Mouse (Mus musculus) thymus, adult 2 months (tissue): ENCODE data around the gene Stat3. TPM values are rescaled to one million over a fixed set of nuclear protein-coding genes. Genes with fewer than 3 reads are reported as not detected.
A peak's percentile ranks its signal among the peaks of the same experiment; 100 is the strongest.

Experiments used
- DNase-seq: peaks from one replicate; pipeline ENCODE4 v3.0.0; 2021
- H3K27ac ChIP-seq: fragments of 200-500 bp; 2 replicates; pipeline ENCODE4 v1.5.1; 2012; ENCODE audit warnings: low read length, control low read depth; ENCODE audit not compliant: control insufficient read depth, insufficient read depth
- H3K27me3 ChIP-seq: fragments of 200-500 bp; 2 replicates; pipeline ENCODE4 v1.6.1; 2012; ENCODE audit warnings: mild to moderate bottlenecking, low read length, moderate library complexity, mixed read lengths; ENCODE audit not compliant: control insufficient read depth, insufficient read depth
- H3K36me3 ChIP-seq: fragments of 200-500 bp; 2 replicates; pipeline ENCODE4 v1.6.1; 2012; ENCODE audit warnings: mild to moderate bottlenecking, low read length, moderate library complexity; ENCODE audit not compliant: control insufficient read depth, insufficient read depth
- H3K4me1 ChIP-seq: fragments of 200-500 bp; replicated peaks from 2 replicates; pipeline ENCODE4 v1.6.1; 2012; ENCODE audit warnings: low read length; ENCODE audit not compliant: control insufficient read depth, insufficient read depth
- H3K4me3 ChIP-seq: fragments of 200-500 bp; 2 replicates; pipeline ENCODE4 v1.5.1; 2012; ENCODE audit warnings: mild to moderate bottlenecking, low read length, control low read depth, moderate library complexity; ENCODE audit not compliant: control insufficient read depth, insufficient read depth
- CTCF ChIP-seq: fragments of 200-500 bp; IDR thresholded peaks from 2 replicates; pipeline ENCODE4 v1.5.1; 2012; ENCODE audit warnings: mild to moderate bottlenecking, control low read depth, low read length, moderate library complexity, borderline replicate concordance; ENCODE audit not compliant: control insufficient read depth, poor library complexity, insufficient read depth; ENCODE audit errors: extremely low read depth
- POLR2A ChIP-seq: fragments of 200-500 bp; IDR thresholded peaks from 2 replicates; pipeline ENCODE4 v1.6.1; 2012; ENCODE audit warnings: mild to moderate bottlenecking, low read length, control low read depth, moderate library complexity; ENCODE audit not compliant: control insufficient read depth, poor library complexity, insufficient read depth; ENCODE audit errors: extremely low read depth
- WGBS: fragments of 180-500 bp; shearing (Covaris S2); methylation state at CpG from one replicate; pipeline ENCODE4 v1.1.7; 2018; 5-methylcytosine and 5-hydroxymethylcytosine counted together
- polyA plus RNA-seq: library from polyadenylated mRNA; depleted of rRNA; stranded (reverse); fragments of >200 nt; gene quantifications from 2 replicates; pipeline ENCODE4 v1.2.3, GENCODE M21; 2012

The Stat3 gene
- polyA plus RNA-seq, 1 experiment = 147 TPM

DNA sequence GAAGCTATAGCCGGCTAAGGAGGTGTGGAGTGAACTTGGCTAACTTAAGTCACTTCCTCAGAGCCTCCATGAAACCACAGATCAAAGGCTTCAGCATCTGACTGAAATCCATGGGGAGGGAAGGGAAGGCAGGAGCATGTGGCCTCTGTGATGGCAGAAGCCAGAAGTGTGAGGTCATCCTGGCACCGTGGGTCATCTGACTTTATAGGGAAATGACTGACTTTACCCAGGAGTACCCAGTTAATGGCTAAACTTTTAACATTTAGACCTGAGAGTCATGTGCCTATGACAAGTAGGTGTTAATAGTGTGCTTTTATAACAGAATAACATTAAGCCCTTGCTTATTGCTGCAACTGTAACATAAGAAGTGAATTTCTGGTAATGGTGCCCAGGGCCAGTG is 31.2 kb downstream of the Stat3 start:
- peaks cover 60% of the 10 kb centered on the region for H3K36me3 ChIP-seq
- no peak for DNase-seq
- no peak overlapping the region for H3K4me3 ChIP-seq
- 92% methylated on average over 2 of the region's 2 CpGs for WGBS
- no peak for TF ChIP-seq CTCF
- TF ChIP-seq POLR2A = no peak
- no peaks in the 10 kb centered on the region for H3K27me3 ChIP-seq
- H3K4me1 ChIP-seq = no peaks in the 10 kb centered on the region
- H3K27ac ChIP-seq = no peak overlapping the region

GRCm38 (mm10) chr11:100906885-100907284 is 32.5 kb downstream of the Stat3 start:
- 92% methylated on average over 4 of the region's 4 CpGs for WGBS
- Histone ChIP-seq H3K27me3 (no peaks in the 10 kb centered on the region), H3K36me3 (peaks cover 71% of the 10 kb centered on the region), H3K27ac (no peak overlapping the region), H3K4me3 (no peak overlapping the region), H3K4me1 (no peaks in the 10 kb centered on the region)
- DNase-seq = no peak
- TF ChIP-seq POLR2A (no peak), CTCF (no peak)

- WGBS = 50% methylated on average over 1 of the region's 1 CpGs
- Histone ChIP-seq H3K36me3 (peaks cover 80% of the 10 kb centered on the region), H3K27me3 (no peaks in the 10 kb centered on the region), H3K4me3 (no peak overlapping the region), H3K27ac (no peak overlapping the region), H3K4me1 (no peaks in the 10 kb centered on the region)
- no peak for DNase-seq
- no peak for TF ChIP-seq CTCF
- TF ChIP-seq POLR2A = no peak
Observed at GRCm38 (mm10) chr11:100905929-100906328, 33.4 kb downstream of the Stat3 start.

GRCm38 (mm10) chr11:100904580-100905351 is 34.6 kb downstream of the Stat3 start:
- H3K27me3 ChIP-seq = no peaks in the 10 kb centered on the region
- no peak overlapping the region for H3K27ac ChIP-seq
- TF ChIP-seq CTCF = no peak
- no peak for TF ChIP-seq POLR2A
- peaks cover 80% of the 10 kb centered on the region for H3K36me3 ChIP-seq
- no peak for DNase-seq
- 86% methylated on average over 18 of the region's 20 CpGs for WGBS
- H3K4me3 ChIP-seq = no peak overlapping the region
- no peaks in the 10 kb centered on the region for H3K4me1 ChIP-seq

DNA sequence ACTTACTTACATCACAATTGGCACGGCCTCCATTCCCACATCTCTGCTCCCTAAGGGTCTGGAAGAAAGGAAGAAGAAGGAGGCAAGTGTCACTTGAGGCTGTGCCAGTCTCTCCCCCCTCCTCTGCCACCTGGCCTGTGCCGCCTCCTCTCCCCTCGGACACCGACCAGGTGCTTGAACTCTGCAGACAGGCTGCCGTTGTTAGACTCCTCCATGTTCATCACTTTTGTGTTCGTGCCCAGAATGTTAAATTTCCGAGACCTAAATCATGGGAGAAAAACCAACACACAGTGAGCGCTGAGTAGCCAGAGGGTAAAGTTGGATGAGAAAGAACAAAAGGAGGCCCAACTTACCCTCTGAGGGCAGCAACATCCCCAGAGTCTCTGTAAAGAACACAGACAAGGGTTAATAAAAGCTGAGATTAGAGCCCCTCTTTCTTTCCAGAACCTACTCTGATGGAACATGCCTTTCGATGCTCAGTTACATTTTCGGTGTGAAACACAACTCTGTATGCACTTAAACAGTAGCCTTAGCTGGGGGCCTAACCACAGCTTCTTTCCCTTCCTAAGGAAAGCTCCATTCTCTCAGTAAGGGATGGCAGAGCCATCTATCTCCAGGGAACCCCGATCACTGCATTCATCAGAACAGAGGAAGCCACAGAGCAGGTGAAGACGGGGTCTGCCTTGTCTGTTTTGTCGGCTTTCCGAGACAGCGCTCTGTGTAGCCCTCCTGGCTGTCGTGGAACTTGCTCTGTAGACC is 40.7 kb downstream of the Stat3 start:
- no peak for TF ChIP-seq CTCF
- no peak for TF ChIP-seq POLR2A
- no peak overlapping the region for H3K4me3 ChIP-seq
- no peak for DNase-seq
- peaks cover 31% of the 10 kb centered on the region for H3K36me3 ChIP-seq
- H3K4me1 ChIP-seq = peaks cover 22% of the 10 kb centered on the region
- no peaks in the 10 kb centered on the region for H3K27me3 ChIP-seq
- H3K27ac ChIP-seq = peak overlapping the region; percentile 45
- WGBS = 55% methylated on average over 16 of the region's 16 CpGs

DNA sequence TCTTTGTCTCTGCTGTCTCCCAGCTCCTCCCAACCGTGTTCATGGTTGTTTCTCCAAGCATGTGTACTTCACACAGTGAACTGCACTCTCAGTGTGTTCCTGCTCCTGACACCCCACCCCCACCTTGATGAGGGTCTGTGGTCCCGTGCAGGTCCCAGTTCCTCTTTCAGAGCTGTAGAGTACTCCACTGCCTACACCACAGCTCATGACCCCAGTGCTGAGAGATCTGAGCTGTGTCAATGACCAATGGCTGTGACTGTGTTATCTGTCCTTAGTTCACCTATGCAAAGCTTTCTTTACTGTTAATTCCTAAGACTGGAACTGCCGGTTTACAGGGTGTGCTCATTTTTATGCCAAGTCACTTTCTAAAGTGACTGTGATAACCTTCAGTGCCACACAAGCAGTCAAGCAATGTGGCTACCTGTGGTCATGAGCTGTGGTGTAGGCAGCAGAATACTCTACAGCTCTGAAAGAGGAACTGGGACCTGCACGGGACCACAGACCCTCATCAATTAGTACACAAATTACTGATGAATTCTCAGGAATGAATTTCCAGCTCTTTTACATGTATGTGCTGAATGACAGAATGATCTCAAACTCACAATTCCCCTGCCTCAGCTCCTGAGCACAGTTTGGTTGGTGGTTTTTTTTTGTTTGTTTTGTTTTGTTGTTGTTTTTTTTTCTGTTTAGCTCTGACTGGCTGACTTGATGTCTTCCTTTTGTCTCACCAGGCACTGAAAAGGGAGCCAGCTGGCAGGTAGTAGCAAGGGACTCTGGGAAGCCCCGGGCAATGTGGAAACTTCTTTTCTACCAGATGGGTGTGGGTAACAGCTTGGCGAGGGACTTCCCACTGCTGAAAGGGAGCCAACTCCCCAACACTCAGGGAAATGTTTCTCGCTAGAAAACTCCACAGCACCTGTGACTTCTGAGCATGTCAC is 41.8 kb downstream of the Stat3 start:
- Histone ChIP-seq H3K27ac (peak overlapping the region; percentile 45), H3K27me3 (no peaks in the 10 kb centered on the region), H3K36me3 (peaks cover 21% of the 10 kb centered on the region), H3K4me1 (peaks cover 30% of the 10 kb centered on the region), H3K4me3 (no peak overlapping the region)
- TF ChIP-seq CTCF (no peak), POLR2A (no peak)
- peak; percentile 54 for DNase-seq
- 46% methylated on average over 7 of the region's 7 CpGs for WGBS
